Mouse (Mus musculus) CH12.LX (cell line): Measurements from ENCODE around the gene Hoxd8. TPM values are rescaled to one million over a fixed set of nuclear protein-coding genes. Genes with fewer than 3 reads are reported as not detected.

ENCODE experiments used
- DNase-seq: peaks from one replicate; pipeline ENCODE4 v3.0.0-alpha.2; 2013; ENCODE audit errors: extremely low read depth
- H3K27ac ChIP-seq: 2 replicates; pipeline ENCODE4 v1.5.1; 2012; ENCODE audit warnings: low read depth, mild to moderate bottlenecking, control low read depth, moderate library complexity; ENCODE audit not compliant: insufficient read depth
- H3K27me3 ChIP-seq: replicated peaks from 2 replicates; pipeline ENCODE3; 2012; ENCODE audit warnings: inconsistent platforms
- H3K36me3 ChIP-seq, 2 experiments: replicated peaks in 1 of 2; 2 replicates each; pipeline versions ENCODE3 to v1.6.1; 2012; ENCODE audit warnings: inconsistent platforms in 1 of 2, low read length in 1 of 2, mild to moderate bottlenecking in 1 of 2, mixed read lengths in 1 of 2, moderate library complexity in 1 of 2; ENCODE audit not compliant: control insufficient read depth in 1 of 2, insufficient read depth in 1 of 2
- H3K4me1 ChIP-seq, 2 experiments: 2 replicates each; pipeline ENCODE4 v1.6.1; 2012; ENCODE audit warnings: inconsistent platforms in 1 of 2, moderate library complexity in 1 of 2; ENCODE audit not compliant: insufficient read depth in 2 of 2, control insufficient read depth in 1 of 2
- H3K4me2 ChIP-seq: 2 replicates; pipeline ENCODE4 v1.6.1; 2012; ENCODE audit warnings: low read depth, mild to moderate bottlenecking, control low read depth; ENCODE audit not compliant: poor library complexity, insufficient read depth, severe bottlenecking
- H3K4me3 ChIP-seq, 3 experiments: fragments of 150-350 bp in 1 of 3; sonication (generic) in 1 of 3; replicated peaks in 1 of 3; 2 replicates each; pipeline versions ENCODE3 to v1.5.1; 2011 to 2012; ENCODE audit warnings: low read depth in 2 of 3, low read length in 2 of 3, mild to moderate bottlenecking in 2 of 3, moderate library complexity in 2 of 3, control low read depth in 1 of 3, improper control_type of control experiment in 1 of 3, inconsistent platforms in 1 of 3, mixed read lengths in 1 of 3; ENCODE audit not compliant: poor library complexity in 1 of 3
- H3K79me2 ChIP-seq: replicated peaks from 2 replicates; pipeline ENCODE4 v1.6.1; 2012; ENCODE audit warnings: mild to moderate bottlenecking, moderate library complexity; ENCODE audit not compliant: control insufficient read depth, poor library complexity, insufficient read depth, severe bottlenecking; ENCODE audit errors: extremely low read depth
- H3K9ac ChIP-seq: 2 replicates; pipeline ENCODE4 v1.6.1; 2012; ENCODE audit warnings: low read depth, mild to moderate bottlenecking, control low read depth, moderate library complexity; ENCODE audit not compliant: insufficient read depth
- H3K9me3 ChIP-seq: replicated peaks from 2 replicates; pipeline ENCODE3; 2012; ENCODE audit warnings: low read length, inconsistent platforms, mixed read lengths
- CHD1 ChIP-seq: IDR thresholded peaks from 2 replicates; pipeline ENCODE4 v1.6.1; 2012; ENCODE audit warnings: low read depth, low read length, improper control_type of control experiment, inconsistent platforms
- CTCF ChIP-seq, 2 experiments: IDR thresholded peaks in 1 of 2; conservative IDR thresholded peaks in 1 of 2; 2 replicates each; pipeline ENCODE4 v1.5.1; 2011 to 2012; ENCODE audit warnings: low read depth in 2 of 2, low read length in 2 of 2, improper control_type of control experiment in 1 of 2, inconsistent platforms in 1 of 2, mild to moderate bottlenecking in 1 of 2, moderate library complexity in 1 of 2
- E2F4 ChIP-seq: IDR thresholded peaks from 2 replicates; pipeline ENCODE4 v1.6.1; 2011; ENCODE audit warnings: low read depth, low read length, improper control_type of control experiment; ENCODE audit not compliant: insufficient replicate concordance
- EP300 ChIP-seq: IDR thresholded peaks from 2 replicates; pipeline ENCODE4 v1.6.1; 2011; ENCODE audit warnings: low read length, improper control_type of control experiment
- GABPA ChIP-seq: IDR thresholded peaks from 2 replicates; pipeline ENCODE4 v1.6.1; 2012; ENCODE audit warnings: low read depth, low read length, improper control_type of control experiment, inconsistent platforms; ENCODE audit not compliant: insufficient replicate concordance
- HCFC1 ChIP-seq: IDR thresholded peaks from 2 replicates; pipeline ENCODE4 v1.6.1; 2012; ENCODE audit warnings: low read depth, mild to moderate bottlenecking, inconsistent platforms, low read length, improper control_type of control experiment
- IRF4 ChIP-seq: IDR thresholded peaks from 2 replicates; pipeline ENCODE4 v1.6.1; 2014; ENCODE audit warnings: low read depth, mild to moderate bottlenecking, inconsistent platforms, low read length, improper control_type of control experiment
- JUN ChIP-seq: IDR thresholded peaks from 2 replicates; pipeline ENCODE4 v1.6.1; 2011; ENCODE audit warnings: low read depth, mild to moderate bottlenecking, low read length, improper control_type of control experiment, moderate library complexity; ENCODE audit not compliant: insufficient read depth
- JUND ChIP-seq: conservative IDR thresholded peaks from 2 replicates; pipeline ENCODE4 v1.6.1; 2011; ENCODE audit warnings: low read depth, low read length, improper control_type of control experiment
- KAT2A ChIP-seq: IDR thresholded peaks from 2 replicates; pipeline ENCODE4 v1.6.1; 2012; ENCODE audit warnings: low read length, improper control_type of control experiment, inconsistent platforms; ENCODE audit not compliant: insufficient replicate concordance
- MAFK ChIP-seq: IDR thresholded peaks from 2 replicates; pipeline ENCODE4 v1.6.1; 2011; ENCODE audit warnings: low read length, improper control_type of control experiment; ENCODE audit not compliant: insufficient replicate concordance
- MAX ChIP-seq: IDR thresholded peaks from 2 replicates; pipeline ENCODE4 v1.6.1; 2011; ENCODE audit warnings: low read length, improper control_type of control experiment
- MEF2A ChIP-seq: IDR thresholded peaks from 2 replicates; pipeline ENCODE4 v1.6.1; 2014; ENCODE audit warnings: low read depth, mild to moderate bottlenecking, inconsistent platforms, low read length, improper control_type of control experiment, borderline replicate concordance
- MXI1 ChIP-seq: IDR thresholded peaks from 2 replicates; pipeline ENCODE4 v1.6.1; 2011; ENCODE audit warnings: mild to moderate bottlenecking, low read depth, low read length, improper control_type of control experiment
- PAX5 ChIP-seq: IDR thresholded peaks from 2 replicates; pipeline ENCODE4 v1.6.1; 2012; ENCODE audit warnings: low read length, inconsistent platforms, mixed read lengths
- POLR2A ChIP-seq: IDR thresholded peaks from 2 replicates; pipeline ENCODE4 v1.6.1; 2011; ENCODE audit warnings: low read depth, mild to moderate bottlenecking, improper control_type of control experiment, low read length
- POLR2AphosphoS2 ChIP-seq: IDR thresholded peaks from 2 replicates; pipeline ENCODE4 v1.6.1; 2011; ENCODE audit warnings: low read depth, low read length, improper control_type of control experiment
- RCOR1 ChIP-seq: conservative IDR thresholded peaks from 2 replicates; pipeline ENCODE4 v1.6.1; 2012; ENCODE audit warnings: low read depth, mild to moderate bottlenecking, inconsistent platforms, low read length, improper control_type of control experiment
- SIN3A ChIP-seq: IDR thresholded peaks from 2 replicates; pipeline ENCODE4 v1.6.1; 2012; ENCODE audit warnings: low read length, improper control_type of control experiment, inconsistent platforms
- TBP ChIP-seq: conservative IDR thresholded peaks from 2 replicates; pipeline ENCODE4 v1.6.1; 2011; ENCODE audit warnings: low read depth, low read length, improper control_type of control experiment
- TCF12 ChIP-seq: IDR thresholded peaks from 2 replicates; pipeline ENCODE4 v1.6.1; 2014; ENCODE audit warnings: low read depth, mild to moderate bottlenecking, inconsistent platforms, low read length, improper control_type of control experiment
- UBTF ChIP-seq: IDR thresholded peaks from 2 replicates; pipeline ENCODE4 v1.6.1; 2012; ENCODE audit warnings: low read depth, mild to moderate bottlenecking, inconsistent platforms, low read length, improper control_type of control experiment, moderate library complexity
- USF2 ChIP-seq: conservative IDR thresholded peaks from 2 replicates; pipeline ENCODE4 v1.6.1; 2011; ENCODE audit warnings: low read depth, low read length, improper control_type of control experiment
- ZKSCAN1 ChIP-seq: IDR thresholded peaks from 2 replicates; pipeline ENCODE4 v1.6.1; 2012; ENCODE audit warnings: low read depth, inconsistent platforms, low read length, improper control_type of control experiment, borderline replicate concordance
- ZMIZ1 ChIP-seq: IDR thresholded peaks from 2 replicates; pipeline ENCODE4 v1.6.1; 2012; ENCODE audit warnings: low read depth, mild to moderate bottlenecking, inconsistent platforms, low read length, improper control_type of control experiment
- dilution Hi-C: fragments of 300-500 bp; cut with MboI; formaldehyde crosslinking; loops from 2 replicates; pipeline ENCODE4 v1.14.3; 2020; ENCODE audit warnings: low sequenced_read_pairs; ENCODE audit not compliant: extremely low pct_unique_long_range_greater_than_20kb, extremely low pct_ligation_motif_present
- in situ Hi-C: fragments of 300-500 bp; cut with MboI; formaldehyde crosslinking; loops from 3 replicates; pipeline ENCODE4 v1.14.3; 2019; ENCODE audit warnings: low sequenced_read_pairs, low pct_ligation_motif_present, low pct_unique_long_range_greater_than_20kb, mixed read lengths
- polyA plus RNA-seq: library from polyadenylated mRNA; unstranded; fragments of >175 nt; gene quantifications from 2 replicates; pipeline ENCODE4 v1.2.1, GENCODE M21; 2012; ENCODE audit warnings: low read depth; ENCODE audit not compliant: insufficient read length
- total RNA-seq, 2 experiments: library from RNA; depleted of rRNA; stranded (reverse); fragments of 300-350 nt in 1 of 2; fragments of >200 nt in 1 of 2; gene quantifications; 2 replicates each; pipeline ENCODE4 v1.2.3; 2012 to 2014

Hoxd8 gene
- total and polyA plus RNA-seq, 3 experiments, result 0.20 to 0.31 TPM; not detected in 1

- in situ Hi-C loops (loop anchor here (25.0 kb wide), 1 partner anchor 629 kb away; no protein-coding TSS in a partner anchor), dilution Hi-C loops (no loop called here)
- no peaks in the 10 kb centered on the region for H3K79me2 ChIP-seq
Observed at GRCm38 (mm10) chr2:74683471-74683951, 20.9 kb upstream of the Hoxd8 start.

GRCm38 (mm10) chr2:74684106-74684505 is 20.3 kb upstream of the Hoxd8 start:
- no peak overlapping the region for H3K27ac ChIP-seq
- TF ChIP-seq MXI1 (no peak), POLR2A (no peak), UBTF (no peak), PAX5 (no peak), TBP (no peak), USF2 (no peak), SIN3A (no peak), KAT2A (no peak), JUN (no peak), MEF2A (no peak), EP300 (no peak), ZKSCAN1 (no peak), IRF4 (no peak), HCFC1 (no peak), RCOR1 (no peak), JUND (no peak), TCF12 (no peak), MAX (no peak), MAFK (no peak)
- no peak overlapping the region for H3K4me2 ChIP-seq
- in situ Hi-C loops (loop anchor here (25.0 kb wide), 1 partner anchor 628 kb away; no protein-coding TSS in a partner anchor), dilution Hi-C loops (no loop called here)
- H3K4me1 ChIP-seq, result no peaks in the 10 kb centered on the region
- H3K79me2 ChIP-seq, result no peaks in the 10 kb centered on the region
- no peak for DNase-seq
- no peaks in the 10 kb centered on the region for H3K27me3 ChIP-seq
- H3K4me3 ChIP-seq, result no peak overlapping the region
- no peak overlapping the region for H3K9ac ChIP-seq
- no peaks in the 10 kb centered on the region for H3K36me3 ChIP-seq
- peaks cover 29% of the 10 kb centered on the region for H3K9me3 ChIP-seq

More at GRCm38 (mm10) chr2:74683471-74683951, 20.9 kb upstream of the Hoxd8 start:
- Histone ChIP-seq H3K9me3 (peaks cover 29% of the 10 kb centered on the region), H3K4me3 (no peak overlapping the region), H3K4me2 (no peak overlapping the region), H3K9ac (no peak overlapping the region), H3K4me1 (no peaks in the 10 kb centered on the region), H3K27me3 (no peaks in the 10 kb centered on the region), H3K27ac (no peak overlapping the region), H3K36me3 (no peaks in the 10 kb centered on the region)
- TF ChIP-seq POLR2AphosphoS2 (no peak), ZMIZ1 (no peak), E2F4 (no peak), CHD1 (no peak), GABPA (no peak), CTCF (conservative IDR thresholded peaks at IDR 0.05 in 1 of 2, IDR thresholded peaks at IDR 0.05 in 1 of 2; ENCODE audit: low read depth in 2 of 2, low read length in 2 of 2) (no peak), PAX5 (no peak)
- DNase-seq, result no peak
